Mouse (Mus musculus) liver, embryonic 16.5 days (tissue): Measurements from ENCODE around the gene Ctf2. TPM values are rescaled to one million over a fixed set of nuclear protein-coding genes. Genes with fewer than 3 reads are reported as not detected.

Experiments used
- ATAC-seq: fragments of 200-750 bp; cut with Nextera tagmentation; 2 replicates; pipeline ENCODE4 v1.8.0; 2017; ENCODE audit warnings: low read depth, mild to moderate bottlenecking, moderate number of reproducible peaks, moderate library complexity
- H3K27ac ChIP-seq: fragments of 300-500 bp; sonication (generic); 2 replicates; pipeline ENCODE4 v1.5.1; 2014; ENCODE audit warnings: mild to moderate bottlenecking, low read length
- H3K27me3 ChIP-seq: fragments of 300-500 bp; sonication (generic); 2 replicates; pipeline ENCODE4 v1.6.1; 2014; ENCODE audit warnings: low read depth, low read length, mixed read lengths; ENCODE audit not compliant: control insufficient read depth, insufficient read depth
- H3K36me3 ChIP-seq: fragments of 300-500 bp; sonication (generic); 2 replicates; pipeline ENCODE4 v1.6.1; 2014; ENCODE audit warnings: mild to moderate bottlenecking; ENCODE audit not compliant: control insufficient read depth, insufficient read depth
- H3K4me1 ChIP-seq: fragments of 300-500 bp; sonication (generic); 2 replicates; pipeline ENCODE4 v1.6.1; 2014; ENCODE audit warnings: low read depth, low read length, mixed read lengths; ENCODE audit not compliant: control insufficient read depth
- H3K4me2 ChIP-seq: fragments of 300-500 bp; sonication (generic); 2 replicates; pipeline ENCODE4 v1.6.1; 2014; ENCODE audit warnings: low read depth, low read length, mixed read lengths
- H3K4me3 ChIP-seq: fragments of 300-500 bp; sonication (generic); 2 replicates; pipeline ENCODE4 v1.5.1; 2014; ENCODE audit warnings: low read depth, mild to moderate bottlenecking, low read length
- H3K9ac ChIP-seq: fragments of 300-500 bp; sonication (generic); 2 replicates; pipeline ENCODE4 v1.6.1; 2014; ENCODE audit warnings: low read depth, low read length
- H3K9me3 ChIP-seq: fragments of 300-500 bp; sonication (generic); replicated peaks from 2 replicates; pipeline ENCODE4 v1.6.1; 2016; ENCODE audit warnings: low read length; ENCODE audit not compliant: control insufficient read depth
- WGBS: fragments of 180-500 bp; shearing (Covaris S2); extraction: QIAGEN DNeasy Blood & Tissue Kit; methylation state at CpG from one replicate; pipeline ENCODE4 v1.1.7; 2014; ENCODE audit not compliant: insufficient replicate concordance; 5-methylcytosine and 5-hydroxymethylcytosine counted together
- polyA plus RNA-seq: library from polyadenylated mRNA; unstranded; fragments of >200 nt; fragmentation: Nextera tagmentation; extraction: Ambion mirVana; gene quantifications from 2 replicates; pipeline ENCODE4 v1.2.1, GENCODE M21; 2015

Gene Ctf2
- polyA plus RNA-seq, 1 experiment from 2014 or later = 0.05 TPM

GRCm38 (mm10) chr7:127730170-127730569 is 1.8 kb downstream of the Ctf2 start:
- no peak for ATAC-seq
- 34% methylated on average over 4 of the region's 4 CpGs for WGBS
- no peak overlapping the region for H3K4me3 ChIP-seq
- H3K4me2 ChIP-seq = no peak overlapping the region
- H3K27ac ChIP-seq = no peak overlapping the region
- no peaks in the 10 kb centered on the region for H3K4me1 ChIP-seq
- H3K27me3 ChIP-seq = no peaks in the 10 kb centered on the region
- H3K36me3 ChIP-seq = no peaks in the 10 kb centered on the region
- no peaks in the 10 kb centered on the region for H3K9me3 ChIP-seq
- H3K9ac ChIP-seq = no peak overlapping the region

DNA sequence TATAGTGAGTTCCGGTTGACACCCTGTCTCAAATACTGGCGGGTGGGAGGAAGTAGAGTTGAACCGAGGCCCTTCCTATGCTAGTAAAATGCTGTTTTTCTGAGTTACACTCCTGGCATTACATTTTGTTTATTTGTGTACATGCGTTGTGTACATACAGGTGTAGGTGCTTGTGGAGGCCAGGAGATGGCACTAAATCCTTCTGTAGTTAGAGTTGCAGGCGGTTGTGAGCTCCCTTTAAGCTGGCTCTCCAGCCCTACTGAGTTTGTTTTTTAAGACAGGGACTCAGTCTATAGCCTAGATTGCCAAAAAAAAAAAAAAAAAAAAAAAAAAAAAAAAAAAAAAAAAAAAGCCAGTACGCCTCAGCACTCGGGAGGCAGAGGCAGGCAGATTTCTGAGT is 4.1 kb downstream of the Ctf2 start:
- no peaks in the 10 kb centered on the region for H3K9me3 ChIP-seq
- 63% methylated on average over 7 of the region's 7 CpGs for WGBS

DNA sequence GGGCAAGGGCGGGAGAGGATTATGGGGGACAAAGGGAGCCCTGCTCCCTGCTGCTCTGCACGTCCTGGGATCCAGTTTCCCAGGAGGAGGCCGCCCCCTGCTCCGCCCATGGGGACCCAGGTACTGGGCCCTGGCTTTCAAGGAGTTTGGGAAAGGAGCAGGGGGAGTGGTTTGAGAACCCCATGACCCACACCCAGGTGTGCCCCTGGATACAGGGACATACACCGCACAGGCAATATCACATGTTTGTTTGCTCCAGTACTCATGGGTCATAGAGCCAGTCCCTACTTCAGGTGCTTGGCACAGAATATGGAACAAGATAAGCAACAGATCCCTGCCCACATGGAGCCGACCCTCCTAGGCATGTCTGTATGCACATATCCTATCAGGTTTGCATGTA is 6.0 kb downstream of the Ctf2 start:
- Histone ChIP-seq H3K36me3 (no peaks in the 10 kb centered on the region), H3K9ac (no peak overlapping the region), H3K4me3 (no peak overlapping the region), H3K27me3 (no peaks in the 10 kb centered on the region), H3K4me1 (no peaks in the 10 kb centered on the region), H3K4me2 (no peak overlapping the region), H3K9me3 (no peaks in the 10 kb centered on the region), H3K27ac (no peak overlapping the region)
- ATAC-seq = no peak
- 58% methylated on average over 6 of the region's 6 CpGs for WGBS

More for the DNA sequence above, 4.1 kb downstream of the Ctf2 start:
- no peaks in the 10 kb centered on the region for H3K27me3 ChIP-seq
- no peak overlapping the region for H3K4me3 ChIP-seq
- ATAC-seq = no peak
- H3K36me3 ChIP-seq = no peaks in the 10 kb centered on the region
- no peaks in the 10 kb centered on the region for H3K4me1 ChIP-seq
- H3K9ac ChIP-seq = no peak overlapping the region
- no peak overlapping the region for H3K27ac ChIP-seq
- H3K4me2 ChIP-seq = no peak overlapping the region

DNA sequence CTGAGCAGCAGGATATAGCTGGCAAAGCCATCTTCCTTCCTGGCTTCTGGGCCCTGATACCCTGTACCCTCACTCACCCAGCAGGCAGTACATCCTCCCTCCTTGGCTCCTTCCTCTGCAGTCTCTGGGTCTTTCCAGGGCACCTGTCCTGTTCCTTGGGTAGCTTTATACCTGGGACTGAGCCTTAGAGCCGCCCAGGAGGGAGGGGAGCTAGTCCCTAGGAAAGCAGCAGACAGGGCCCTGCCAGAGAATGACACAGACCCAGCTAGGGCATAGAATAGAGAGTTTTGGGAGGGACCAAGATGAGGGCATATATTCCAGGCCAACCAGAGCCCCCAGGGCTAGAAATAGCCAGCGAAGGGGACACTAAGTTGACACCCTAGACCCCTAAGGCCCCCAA is 6.5 kb downstream of the Ctf2 start:
- Histone ChIP-seq H3K9me3 (no peaks in the 10 kb centered on the region), H3K4me1 (no peaks in the 10 kb centered on the region), H3K4me2 (no peak overlapping the region), H3K27ac (no peak overlapping the region), H3K9ac (no peak overlapping the region), H3K36me3 (no peaks in the 10 kb centered on the region), H3K27me3 (no peaks in the 10 kb centered on the region), H3K4me3 (no peak overlapping the region)
- WGBS = 57% methylated on average over 2 of the region's 2 CpGs
- no peak for ATAC-seq

DNA sequence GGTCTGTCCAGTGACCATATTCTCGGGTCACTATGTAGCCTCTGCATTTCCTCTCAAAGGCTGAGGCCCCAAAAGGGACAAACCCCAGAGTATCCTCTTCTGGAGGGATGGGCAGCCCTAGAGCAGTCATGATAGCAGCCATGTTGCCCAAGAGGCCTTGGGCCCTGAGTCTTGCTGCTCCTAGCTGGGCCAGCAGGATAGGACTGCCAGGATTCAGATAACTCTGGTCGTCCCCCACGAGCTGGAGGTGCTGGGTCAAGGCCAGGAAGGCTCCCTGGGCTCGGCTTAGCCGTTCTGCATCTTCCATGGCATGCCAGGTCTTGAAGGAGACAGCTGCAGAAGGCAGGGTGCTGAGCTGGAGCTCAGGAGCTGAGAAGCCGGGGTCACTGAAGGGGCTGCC is 12.7 kb downstream of the Ctf2 start:
- peaks cover 6% of the 10 kb centered on the region for H3K27me3 ChIP-seq
- no peak overlapping the region for H3K4me3 ChIP-seq
- no peaks in the 10 kb centered on the region for H3K36me3 ChIP-seq
- H3K4me2 ChIP-seq = no peak overlapping the region
- ATAC-seq = no peak
- H3K9ac ChIP-seq = no peak overlapping the region
- WGBS = 64% methylated on average over 6 of the region's 6 CpGs
- H3K4me1 ChIP-seq = peaks cover 3% of the 10 kb centered on the region
- H3K9me3 ChIP-seq = no peaks in the 10 kb centered on the region
- H3K27ac ChIP-seq = no peak overlapping the region

GRCm38 (mm10) chr7:127718339-127718738 is 13.6 kb downstream of the Ctf2 start:
- 65% methylated on average over 6 of the region's 6 CpGs for WGBS
- peaks cover 6% of the 10 kb centered on the region for H3K27me3 ChIP-seq

DNA sequence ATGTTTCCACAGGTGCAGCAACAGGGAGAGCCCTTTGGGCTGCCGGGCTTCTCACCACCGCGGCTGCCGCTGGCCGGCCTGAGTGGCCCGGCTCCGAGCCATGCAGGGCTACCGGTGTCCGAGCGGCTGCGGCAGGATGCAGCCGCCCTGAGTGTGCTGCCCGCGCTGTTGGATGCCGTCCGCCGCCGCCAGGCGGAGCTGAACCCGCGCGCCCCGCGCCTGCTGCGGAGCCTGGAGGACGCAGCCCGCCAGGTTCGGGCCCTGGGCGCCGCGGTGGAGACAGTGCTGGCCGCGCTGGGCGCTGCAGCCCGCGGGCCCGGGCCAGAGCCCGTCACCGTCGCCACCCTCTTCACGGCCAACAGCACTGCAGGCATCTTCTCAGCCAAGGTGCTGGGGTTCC is 15.0 kb downstream of the Ctf2 start:
- Histone ChIP-seq H3K36me3 (no peaks in the 10 kb centered on the region), H3K27ac (no peak overlapping the region), H3K27me3 (peaks cover 6% of the 10 kb centered on the region), H3K9ac (0 out of 2 replicates have a peak overlapping the region, but pooled peaks have one; percentile 5), H3K4me1 (peaks cover 17% of the 10 kb centered on the region), H3K9me3 (no peaks in the 10 kb centered on the region), H3K4me3 (peak overlapping the region; percentile 28), H3K4me2 (peak overlapping the region; percentile 54)
- peak; percentile 60 for ATAC-seq
- 1% methylated on average over 41 of the region's 41 CpGs for WGBS

More at GRCm38 (mm10) chr7:127718339-127718738, 13.6 kb downstream of the Ctf2 start:
- H3K36me3 ChIP-seq = no peaks in the 10 kb centered on the region
- H3K9ac ChIP-seq = no peak overlapping the region
- no peaks in the 10 kb centered on the region for H3K9me3 ChIP-seq
- H3K4me1 ChIP-seq = peaks cover 4% of the 10 kb centered on the region
- no peak overlapping the region for H3K27ac ChIP-seq
- no peak overlapping the region for H3K4me2 ChIP-seq
- H3K4me3 ChIP-seq = no peak overlapping the region
- no peak for ATAC-seq

GRCm38 (mm10) chr7:127714816-127715215 is 17.1 kb downstream of the Ctf2 start:
- H3K4me2 ChIP-seq = no peak overlapping the region
- no peak overlapping the region for H3K27ac ChIP-seq
- no peak overlapping the region for H3K4me3 ChIP-seq
- no peaks in the 10 kb centered on the region for H3K9me3 ChIP-seq
- 67% methylated on average over 4 of the region's 4 CpGs for WGBS
- H3K9ac ChIP-seq = no peak overlapping the region
- peaks cover 6% of the 10 kb centered on the region for H3K27me3 ChIP-seq
- ATAC-seq = no peak
- no peaks in the 10 kb centered on the region for H3K36me3 ChIP-seq
- H3K4me1 ChIP-seq = peaks cover 25% of the 10 kb centered on the region

- peak within 1 kb of the TSS; percentile 38 for H3K4me3 ChIP-seq
- no peaks in the 10 kb centered on the region for H3K36me3 ChIP-seq
- H3K4me1 ChIP-seq = peaks cover 37% of the 10 kb centered on the region
- H3K4me2 ChIP-seq = peak within 1 kb of the TSS; percentile 70
- no peak for ATAC-seq
- H3K9me3 ChIP-seq = no peaks in the 10 kb centered on the region
- peaks cover 6% of the 10 kb centered on the region for H3K27me3 ChIP-seq
- WGBS = 3% methylated on average over 28 of the region's 28 CpGs
- H3K27ac ChIP-seq = peak within 1 kb of the TSS; percentile 43
- H3K9ac ChIP-seq = peak within 1 kb of the TSS; percentile 32
These were observed 19.2 kb downstream of the Ctf2 start, which contains the start of gene Ctf1 for GRCm38 (mm10) chr7:127712461-127713385. Ctf1 (plus strand) TSS chr7:127712736.
